ENCODE assay signal across 10 mouse cellular contexts in the genomic region with DNA sequence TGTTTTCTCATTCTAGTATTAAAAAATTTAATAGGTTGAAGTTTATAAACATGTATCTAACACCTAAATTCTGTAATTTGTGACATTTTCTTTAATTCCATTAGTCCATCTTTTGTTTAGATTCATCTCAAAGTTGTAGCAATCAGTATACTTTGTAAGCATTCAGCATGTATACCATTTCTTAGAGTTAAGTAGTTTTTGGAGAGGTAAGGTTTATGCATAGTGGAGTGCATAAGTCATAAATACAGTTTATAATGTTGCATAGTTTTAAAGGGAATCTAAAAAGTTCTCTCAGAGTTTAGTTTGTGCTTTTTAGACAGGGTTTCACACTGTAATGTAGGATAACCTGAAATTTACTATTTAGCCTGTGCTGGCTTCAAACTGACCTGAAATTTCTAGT. TPM values are rescaled to one million over a fixed set of nuclear protein-coding genes. Genes with fewer than 3 reads are reported as not detected.
DNase-seq lines count a peak whose midpoint lies in the region; ATAC-seq and TF ChIP-seq lines count a peak whose summit lies in the region.
"Had no signal": no experiment of that assay in that cellular context is flagged by ENCODE, and none has a peak within 500 bp of the region (broad histone marks: within the 10 kb centered on the region; RNA-seq: fewer than 3 reads in every experiment).

No protein-coding gene starts in this region.

- H3K9me3 ChIP-seq in heart, embryonic 14.5 days (ENCODE audit: control insufficient read depth, low read length): no peaks in the 10 kb centered on the region
- H3K9me3 ChIP-seq in G1E (replicated peaks): no peaks in the 10 kb centered on the region
- no peaks in the 10 kb centered on the region for H3K9me3 ChIP-seq in hindbrain, embryonic 13.5 days
- no peaks in the 10 kb centered on the region for H3K9me3 ChIP-seq in midbrain, embryonic 11.5 days (ENCODE audit: control insufficient read depth, low read length)

- no peak overlapping the region for H3K27ac ChIP-seq in heart, embryonic 14.5 days (replicated peaks in 1 of 2; ENCODE audit: control insufficient read depth in 1 of 2, insufficient read depth in 1 of 2, low read depth in 2 of 2, low read length in 2 of 2)
- H3K27ac ChIP-seq in hindbrain, embryonic 13.5 days: no peak overlapping the region
- no peak overlapping the region for H3K27ac ChIP-seq in midbrain, embryonic 11.5 days (ENCODE audit: low read depth, low read length)

- no peak overlapping the region for H3K9ac ChIP-seq in heart, embryonic 14.5 days (ENCODE audit: low read length)
- no peak overlapping the region for H3K9ac ChIP-seq in hindbrain, embryonic 13.5 days
- H3K9ac ChIP-seq in midbrain, embryonic 11.5 days (ENCODE audit: low read length): no peak overlapping the region

- DNase-seq in heart, adult 11 months: no peak
- DNase-seq in G1E (ENCODE audit: low spot score): no peak
- no peak for DNase-seq in midbrain, embryonic 11.5 days (ENCODE audit: low spot score, missing footprints)
- no peak for DNase-seq in ovary, postnatal 36 days (ENCODE audit: low spot score)
- DNase-seq in thymus, postnatal 4 days: no peak
- no peak for DNase-seq in adrenal gland, adult 2 months
- DNase-seq: adrenal gland, postnatal 25 days; kidney, postnatal 36 days had no signal

- peak overlapping the region in 1 of 2 experiments; percentile 95; a peak in 1 of 4 replicates for H3K4me3 ChIP-seq in heart, embryonic 14.5 days (ENCODE audit: control insufficient read depth in 1 of 2, insufficient read depth in 1 of 2, low read depth in 1 of 2, low read length in 2 of 2)
- H3K4me3 ChIP-seq in G1E (ENCODE audit: low read depth, low read length): peak overlapping the region; percentile 89; the same call in 1 of the 2 replicates
- peak overlapping the region; percentile 22 for H3K4me3 ChIP-seq in hindbrain, embryonic 13.5 days
- H3K4me3 ChIP-seq in midbrain, embryonic 11.5 days (ENCODE audit: low read depth, low read length): peak overlapping the region; percentile 17; the same call in 1 of the 2 replicates

- TF ChIP-seq CTCF in G1E (IDR thresholded peaks at IDR 0.05; ENCODE audit: low read depth, low read length): no peak

- peak overlapping the region; percentile 84 for H3K4me2 ChIP-seq in heart, embryonic 14.5 days (ENCODE audit: low read length)
- peak overlapping the region; percentile 48 for H3K4me2 ChIP-seq in hindbrain, embryonic 13.5 days
- peak overlapping the region; percentile 38 for H3K4me2 ChIP-seq in midbrain, embryonic 11.5 days

- no peaks in the 10 kb centered on the region for H3K27me3 ChIP-seq in heart, embryonic 14.5 days (ENCODE audit: control insufficient read depth, insufficient read depth, low read length)
- H3K27me3 ChIP-seq in G1E (ENCODE audit: insufficient read depth, low read length): no peaks in the 10 kb centered on the region
- no peaks in the 10 kb centered on the region for H3K27me3 ChIP-seq in hindbrain, embryonic 13.5 days
- no peaks in the 10 kb centered on the region for H3K27me3 ChIP-seq in midbrain, embryonic 11.5 days (ENCODE audit: control insufficient read depth, insufficient read depth, low read length)

- H3K36me3 ChIP-seq in heart, embryonic 14.5 days (ENCODE audit: control insufficient read depth, insufficient read depth, low read length): peaks cover 41% of the 10 kb centered on the region
- H3K36me3 ChIP-seq in G1E (replicated peaks): peaks cover 39% of the 10 kb centered on the region
- H3K36me3 ChIP-seq in hindbrain, embryonic 13.5 days: peaks cover 22% of the 10 kb centered on the region
- H3K36me3 ChIP-seq in midbrain, embryonic 11.5 days (ENCODE audit: control insufficient read depth, insufficient read depth, low read length): peaks cover 3% of the 10 kb centered on the region

- ATAC-seq in heart, embryonic 14.5 days (ENCODE audit: insufficient number of reproducible peaks, insufficient read depth, low FRiP score, low read depth): no peak
- ATAC-seq in G1E (ENCODE audit: extremely low read depth, insufficient number of reproducible peaks, low FRiP score, poor library complexity, severe bottlenecking): no peak
- no peak for ATAC-seq in hindbrain, embryonic 13.5 days (ENCODE audit: low FRiP score)
- ATAC-seq in midbrain, embryonic 11.5 days (ENCODE audit: low FRiP score): no peak

- H3K4me1 ChIP-seq in heart, embryonic 14.5 days (ENCODE audit: control insufficient read depth in 2 of 2, insufficient read depth in 2 of 2, low read length in 2 of 2): peaks cover 0 to 6% of the 10 kb centered on the region in 2 experiments; a peak in 1 of 4 replicates
- H3K4me1 ChIP-seq in G1E (ENCODE audit: insufficient read depth, low read depth, low read length): peaks cover 31% of the 10 kb centered on the region
- peaks cover 37% of the 10 kb centered on the region for H3K4me1 ChIP-seq in hindbrain, embryonic 13.5 days (replicated peaks)
- H3K4me1 ChIP-seq in midbrain, embryonic 11.5 days (ENCODE audit: control insufficient read depth, insufficient read depth, low read length): peaks cover 6% of the 10 kb centered on the region; the same call in 1 of the 2 replicates

RNA-seq across cellular contexts. Expression of a gene that starts 2.6 kb away (rescaled TPM):
- 9.8 and 9.9 TPM in 2 replicates for polyA plus RNA-seq in heart, embryonic 14.5 days (2014; fragmentation: Nextera tagmentation; extraction: Ambion mirVana)
- total RNA-seq in G1E (2014; fragmentation: Nextera tagmentation) (84.8 and 93.7 TPM in 2 replicates), G1E (2017) (45.5 and 54.0 TPM in 2 replicates)
- 17.4 and 20.4 TPM in 2 replicates for polyA plus RNA-seq in G1E (2012)
- 12.1 and 12.2 TPM in 2 replicates for polyA plus RNA-seq in hindbrain, embryonic 13.5 days (2015; fragmentation: Nextera tagmentation; extraction: Ambion mirVana)
- 11.1 and 12.1 TPM in 2 replicates for polyA plus RNA-seq in midbrain, embryonic 11.5 days (2014; fragmentation: Nextera tagmentation; extraction: Ambion mirVana)
- 10 to 100 TPM; 33.0 to 52.8 TPM for total RNA-seq in adrenal gland, adult 2 months (2021)
- 7.4 and 8.3 TPM in 2 replicates for polyA plus RNA-seq in adrenal gland, adult 2 months (2012; rRNA removed)

RNA-seq across cellular contexts. Expression of a gene that starts 12.4 kb away (rescaled TPM):
- 40.2 TPM in 2 replicates for polyA plus RNA-seq in heart, embryonic 14.5 days (2014; fragmentation: Nextera tagmentation; extraction: Ambion mirVana)
- total RNA-seq in G1E (2014; fragmentation: Nextera tagmentation) (168 and 188 TPM in 2 replicates), G1E (2017) (38.9 and 44.2 TPM in 2 replicates)
- polyA plus RNA-seq in G1E (2012): 16.6 and 18.0 TPM in 2 replicates
- 67.0 and 67.4 TPM in 2 replicates for polyA plus RNA-seq in hindbrain, embryonic 13.5 days (2015; fragmentation: Nextera tagmentation; extraction: Ambion mirVana)
- polyA plus RNA-seq in midbrain, embryonic 11.5 days (2014; fragmentation: Nextera tagmentation; extraction: Ambion mirVana): 78.4 and 80.5 TPM in 2 replicates
- total RNA-seq in adrenal gland, adult 2 months (2021): 10 to 100 TPM; 51.9 to 70.1 TPM
- polyA plus RNA-seq in adrenal gland, adult 2 months (2012; rRNA removed): 9.3 and 17.5 TPM in 2 replicates

RNA-seq across cellular contexts. Expression of a gene that starts 55.3 kb away (rescaled TPM):
- polyA plus RNA-seq in heart, embryonic 14.5 days (2014; fragmentation: Nextera tagmentation; extraction: Ambion mirVana): 14.9 and 17.7 TPM in 2 replicates
- 43.7 and 55.3 TPM in 2 replicates for total RNA-seq in G1E (2014; fragmentation: Nextera tagmentation)
- total RNA-seq in G1E (2017): 22.4 and 23.7 TPM in 2 replicates
- 12.9 and 13.2 TPM in 2 replicates for polyA plus RNA-seq in G1E (2012)
- polyA plus RNA-seq in hindbrain, embryonic 13.5 days (2015; fragmentation: Nextera tagmentation; extraction: Ambion mirVana): 26.2 and 30.6 TPM in 2 replicates
- polyA plus RNA-seq in midbrain, embryonic 11.5 days (2014; fragmentation: Nextera tagmentation; extraction: Ambion mirVana): 23.4 and 24.9 TPM in 2 replicates
- total RNA-seq in adrenal gland, adult 2 months (2021): 10 to 100 TPM; 22.4 to 29.3 TPM
- polyA plus RNA-seq in adrenal gland, adult 2 months (2012; rRNA removed): 34.6 and 36.2 TPM in 2 replicates
